Mouse (Mus musculus) lung, postnatal 4 days (tissue): ENCODE measurements around the gene Lrrfip2.
A peak's percentile ranks its signal among the peaks of the same experiment; 100 is the strongest.

ENCODE experiments used
- DNase-seq, 2 experiments: peaks; one replicate each; pipeline ENCODE4 v3.0.0; 2021

The Lrrfip2 gene

GRCm38 (mm10) chr9:111117126-111117642 lies at the start of gene Lrrfip2:
TSS of gene Lrrfip2 (plus strand) at chr9:111117592.
- DNase-seq: no peak

DNA sequence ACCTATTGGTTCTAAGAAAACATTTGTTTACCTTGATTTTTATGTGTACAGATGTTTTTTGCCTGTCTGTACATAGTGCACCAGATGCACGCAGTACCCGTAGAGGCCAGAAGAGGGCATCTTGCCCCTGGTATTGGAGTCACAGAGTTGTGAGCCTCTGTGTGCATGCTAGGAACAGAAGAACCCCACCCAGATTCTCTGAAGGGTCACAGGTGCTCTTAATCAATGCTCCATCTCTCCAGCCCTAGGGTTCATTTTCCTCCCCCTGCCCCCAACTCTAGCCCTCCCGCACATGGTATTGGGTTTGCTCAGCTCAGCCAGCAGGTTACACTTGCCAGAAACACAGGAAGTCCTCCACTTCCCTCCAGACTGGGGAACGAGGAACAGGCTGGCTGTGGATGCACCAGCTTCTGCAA lies 46.8 kb upstream of the Lrrfip2 start:
- DNase-seq: peak; percentile 54 to 76

- DNase-seq: peak; percentile 48 to 72
These were observed 45.2 kb upstream of the Lrrfip2 start for GRCm38 (mm10) chr9:111072175-111072574.

- no peak for DNase-seq
These were observed 44.4 kb upstream of the Lrrfip2 start for GRCm38 (mm10) chr9:111072971-111073370.

- DNase-seq: no peak
These were observed 39.6 kb upstream of the Lrrfip2 start for GRCm38 (mm10) chr9:111077745-111078144.

DNA sequence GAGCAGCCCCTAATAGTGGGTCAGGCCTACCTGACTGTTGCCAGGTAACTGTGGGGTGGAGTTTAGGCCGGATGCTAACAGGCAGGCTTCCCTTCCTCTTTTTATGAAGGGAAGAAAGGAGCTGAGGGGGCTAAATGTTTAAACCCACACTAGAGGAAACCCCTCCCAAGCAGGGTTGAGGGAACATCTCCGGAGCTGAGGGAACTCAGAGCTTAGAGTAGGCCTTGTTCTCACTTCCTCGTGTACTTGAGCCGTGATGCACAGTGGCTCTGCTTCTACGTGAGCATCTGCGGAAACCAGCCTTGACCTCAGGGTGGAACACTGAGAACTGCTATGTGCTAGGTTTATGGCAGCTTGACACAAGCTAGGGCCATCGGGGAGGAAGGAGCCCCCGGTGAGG lies 36.6 kb upstream of the Lrrfip2 start:
- DNase-seq: no peak

DNA sequence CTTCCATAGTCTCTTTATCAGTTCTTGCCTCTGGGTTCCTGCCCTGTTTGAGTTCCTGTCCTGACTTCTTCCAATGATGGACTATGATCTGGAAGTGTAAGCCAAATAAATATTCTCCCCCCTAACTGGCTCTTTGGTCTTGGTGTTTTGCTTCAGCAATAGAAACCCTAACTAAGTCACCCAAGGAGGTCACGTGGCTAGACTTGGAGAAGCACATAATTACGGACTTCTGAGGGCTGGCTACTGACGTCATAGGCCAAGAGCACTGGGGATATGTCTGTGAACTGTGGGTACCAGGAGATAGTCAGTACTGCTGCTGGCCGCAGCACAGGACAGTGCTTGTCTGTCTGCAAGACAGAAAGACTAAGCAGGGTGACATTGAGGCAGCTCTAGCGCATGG lies 35.6 kb upstream of the Lrrfip2 start:
- no peak for DNase-seq

GRCm38 (mm10) chr9:111085329-111085728 lies 32.1 kb upstream of the Lrrfip2 start:
- DNase-seq: no peak

DNA sequence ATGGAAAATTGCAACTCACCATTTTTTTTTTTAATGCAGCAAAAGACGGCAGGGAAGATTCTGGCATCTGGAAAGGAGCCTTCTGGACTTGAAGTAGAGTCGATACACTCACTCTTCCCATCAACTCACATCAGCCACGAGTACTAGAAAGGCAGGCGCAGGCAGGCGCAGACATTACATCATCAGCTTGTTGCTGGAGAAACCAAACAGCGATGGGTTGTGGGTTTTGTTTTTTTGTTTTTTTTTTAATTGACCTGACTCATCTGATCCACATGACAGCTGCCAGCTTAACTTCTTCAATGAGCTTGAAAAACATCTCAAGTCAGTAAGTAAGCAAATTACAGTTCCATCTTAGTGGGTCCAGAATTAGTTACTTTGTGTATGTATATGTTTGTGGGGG lies 31.3 kb upstream of the Lrrfip2 start:
- DNase-seq: no peak

GRCm38 (mm10) chr9:111086995-111087606 lies 30.3 kb upstream of the Lrrfip2 start:
- DNase-seq: no peak

GRCm38 (mm10) chr9:111087960-111088359 lies 29.4 kb upstream of the Lrrfip2 start:
- no peak for DNase-seq

GRCm38 (mm10) chr9:111088886-111089285 lies 28.5 kb upstream of the Lrrfip2 start:
- DNase-seq: no peak

- DNase-seq: peak in 1 of 2 experiments; percentile 33
These were observed 24.7 kb upstream of the Lrrfip2 start for GRCm38 (mm10) chr9:111092657-111093056.

GRCm38 (mm10) chr9:111093094-111093493 lies 24.3 kb upstream of the Lrrfip2 start:
- DNase-seq: peak; percentile 63 to 72

DNA sequence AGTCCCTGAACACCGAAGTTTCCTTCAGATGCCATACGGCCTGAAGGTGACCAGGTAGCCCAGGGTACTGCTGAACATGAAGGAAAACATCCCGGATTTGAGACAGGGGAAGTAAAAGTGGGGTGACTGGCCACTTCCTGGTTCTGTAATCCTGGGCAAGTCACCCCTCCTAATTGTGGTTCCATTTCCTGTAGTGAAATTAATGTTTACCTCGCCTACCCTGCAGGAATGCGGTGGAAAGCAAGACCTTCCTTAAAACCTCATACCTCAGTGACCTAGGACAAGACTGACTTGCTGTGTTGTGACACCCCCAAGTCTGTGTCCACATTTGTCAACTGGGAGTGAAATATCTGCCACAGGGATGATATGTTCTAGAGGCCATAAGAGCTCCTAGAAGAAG lies 22.8 kb upstream of the Lrrfip2 start:
- DNase-seq: no peak

DNA sequence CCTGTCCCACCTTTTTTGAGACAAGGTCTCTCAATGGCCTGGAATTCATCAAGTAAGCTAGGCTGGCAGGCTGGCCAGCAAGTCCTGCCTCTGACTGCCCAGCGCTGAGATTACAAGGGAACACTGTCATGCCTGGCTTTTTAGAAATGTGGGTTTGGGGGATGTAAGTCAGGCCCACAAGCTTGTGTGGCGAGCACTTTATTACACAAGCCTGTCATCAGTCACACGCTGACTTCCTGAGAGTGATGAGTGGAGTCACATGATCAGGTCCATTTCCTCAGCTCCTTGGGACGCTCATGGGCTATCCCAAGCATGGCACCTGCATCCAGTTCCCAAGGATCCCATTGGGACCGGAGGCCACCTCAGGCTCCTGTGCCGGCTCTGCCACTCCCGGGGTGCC lies 21.7 kb upstream of the Lrrfip2 start:
- no peak for DNase-seq

DNA sequence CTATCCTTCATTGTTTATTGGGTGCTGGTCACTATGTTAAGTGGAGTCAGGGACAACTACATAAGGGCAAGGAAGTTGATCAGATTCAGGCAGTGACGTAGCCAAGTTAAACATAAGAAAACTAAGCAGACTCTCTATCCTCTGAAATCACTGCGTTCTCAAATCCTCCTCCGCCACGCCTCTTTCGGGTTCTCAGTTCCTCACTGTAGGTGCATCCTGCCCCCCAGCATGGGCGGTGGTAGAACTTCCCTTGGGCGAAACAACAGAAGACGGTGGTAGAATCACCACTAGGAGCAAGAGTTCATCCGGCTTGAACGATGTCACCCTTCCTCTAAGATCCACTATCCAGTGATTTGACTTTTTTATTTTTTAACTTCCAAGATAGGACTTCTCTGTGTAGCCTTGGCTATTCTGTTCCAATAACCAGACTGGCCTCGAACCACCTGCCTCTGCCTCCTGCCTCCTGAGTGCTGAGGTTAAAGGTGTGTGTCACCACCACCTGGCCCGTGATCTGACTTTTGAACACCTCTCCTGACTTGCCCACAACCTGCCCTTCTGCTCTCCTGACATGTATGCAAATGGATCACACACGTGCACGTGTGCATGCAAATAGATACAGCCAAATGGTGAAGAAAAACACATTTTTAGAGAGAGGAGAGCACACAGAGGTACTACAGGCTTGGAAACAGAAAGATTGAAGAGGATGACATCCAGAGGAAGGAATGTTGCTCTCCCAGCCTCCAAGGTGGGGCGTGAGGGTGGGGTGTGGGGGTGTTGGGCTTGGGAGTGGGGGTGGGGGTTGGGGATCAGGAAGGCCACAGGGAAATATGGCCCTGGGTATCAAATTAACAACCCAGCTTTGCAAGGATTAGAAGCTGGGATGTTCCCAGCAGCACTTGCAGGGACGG lies 20.7 kb upstream of the Lrrfip2 start:
- DNase-seq: peak in 1 of 2 experiments; percentile 12

- no peak for DNase-seq
These were observed 19.8 kb upstream of the Lrrfip2 start for GRCm38 (mm10) chr9:111097543-111097942.

DNA sequence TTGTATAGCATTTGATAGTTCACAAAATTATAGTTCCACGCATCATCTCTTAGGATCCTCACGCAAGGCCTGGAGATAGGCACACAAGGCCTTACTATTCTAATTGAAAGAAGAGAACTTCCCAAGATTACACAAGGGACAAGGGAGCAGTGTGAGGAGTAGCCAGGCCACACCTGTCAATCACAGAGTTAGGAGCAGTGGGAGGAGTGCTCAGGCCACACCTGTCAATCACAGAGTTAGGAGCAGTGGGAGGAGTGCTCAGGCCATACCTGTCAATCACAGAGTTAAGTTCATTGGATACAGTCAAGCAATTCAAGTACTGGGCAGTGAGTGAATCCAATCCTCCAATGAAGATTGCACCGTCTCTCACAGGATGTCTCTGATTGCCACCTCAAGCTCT lies 17.0 kb upstream of the Lrrfip2 start:
- no peak for DNase-seq

GRCm38 (mm10) chr9:111103293-111103692 lies 14.1 kb upstream of the Lrrfip2 start:
- no peak for DNase-seq

GRCm38 (mm10) chr9:111103893-111104292 lies 13.5 kb upstream of the Lrrfip2 start:
- no peak for DNase-seq

DNA sequence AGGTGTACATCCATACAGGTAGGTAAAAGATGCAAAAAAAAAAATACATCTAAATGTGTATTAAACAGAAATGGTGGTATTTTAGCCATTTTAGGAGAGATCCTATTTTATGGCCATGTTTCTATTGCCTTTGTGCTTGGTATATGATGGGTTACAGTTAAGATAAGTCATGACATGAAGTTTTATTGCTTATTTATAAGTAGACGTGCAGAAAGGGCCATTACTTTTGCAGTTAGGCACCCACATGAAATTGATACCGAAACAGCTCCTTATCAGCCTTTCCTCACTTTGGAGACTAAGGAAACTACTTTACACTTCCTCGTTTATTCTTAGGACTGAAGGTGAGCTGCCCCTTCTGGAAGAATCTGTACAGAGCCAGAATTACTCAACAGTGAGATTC lies 9.5 kb upstream of the Lrrfip2 start:
- no peak for DNase-seq

- DNase-seq: peak; percentile 92 to 93
These were observed 431 bp downstream of the Lrrfip2 start for GRCm38 (mm10) chr9:111117794-111118251.
